Mouse (Mus musculus): ENCODE results near the gene Nfkbil1. TPM values are rescaled to one million over a fixed set of nuclear protein-coding genes. Genes with fewer than 3 reads are reported as not detected.
A peak's percentile ranks its signal among the peaks of the same experiment; 100 is the strongest.

Gene Nfkbil1
- polyA plus RNA-seq (2015; fragmentation: Nextera tagmentation; extraction: Ambion mirVana): 11.8 and 12.7 TPM in 2 replicates

DNA sequence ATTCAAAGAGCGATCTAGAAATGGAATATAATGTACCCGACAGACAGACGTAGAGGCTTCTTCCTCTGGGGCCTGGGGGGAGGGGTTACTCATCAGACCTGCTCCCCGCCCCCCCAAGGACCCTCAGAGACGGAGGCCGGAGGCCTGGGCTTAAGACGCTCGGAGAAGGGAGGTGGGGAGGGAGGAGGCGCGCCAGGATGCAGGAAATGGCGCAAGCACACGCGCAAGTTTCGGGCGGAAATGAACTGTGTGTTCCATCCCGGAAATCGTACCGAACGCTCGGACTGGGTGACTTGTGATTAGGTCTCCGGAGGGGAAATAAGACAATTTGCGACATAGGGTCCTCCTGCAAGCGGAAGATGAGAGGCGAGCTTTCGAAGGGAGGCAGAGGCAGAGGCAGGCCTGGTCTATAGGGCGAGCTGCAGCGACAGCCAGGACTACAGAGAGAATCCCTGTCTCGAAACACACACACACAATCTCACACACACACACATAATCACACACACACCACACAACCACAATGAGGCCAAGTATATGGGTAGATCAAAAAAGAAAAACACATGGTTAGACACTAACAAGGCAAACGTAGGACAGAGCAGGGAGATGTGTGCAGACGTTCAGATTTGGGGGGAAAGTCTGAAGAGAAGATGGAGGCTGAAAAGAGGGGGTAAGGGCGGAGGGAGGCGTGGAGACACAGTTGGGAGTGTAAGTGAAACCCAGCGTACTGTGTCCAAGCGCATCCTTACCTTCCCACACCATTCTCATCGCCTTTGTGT, at the start of gene Nfkbil1:
Gene Nfkbil1, minus strand, starts transcription at position 179 of the 776 bp plus-strand sequence.
- peak within 1 kb of the TSS; percentile 57 for H3K4me3 ChIP-seq (replicated peaks)
- H3K9ac ChIP-seq: peak within 1 kb of the TSS; percentile 76
- 0% methylated on average over 35 of the region's 35 CpGs for WGBS
- no peaks in the 10 kb centered on the region for H3K9me3 ChIP-seq (replicated peaks)
- peak; percentile 87 for ATAC-seq (ENCODE audit: insufficient number of reproducible peaks, low FRiP score, low TSS enrichment, low read depth)
- peak within 1 kb of the TSS; percentile 95 for H3K27ac ChIP-seq (replicated peaks)
- H3K27me3 ChIP-seq: no peaks in the 10 kb centered on the region
- peaks cover 50% of the 10 kb centered on the region for H3K4me1 ChIP-seq
- peaks cover 9% of the 10 kb centered on the region; the same call in 1 of the 2 replicates for H3K36me3 ChIP-seq
- H3K4me2 ChIP-seq (replicated peaks): peak within 1 kb of the TSS; percentile 86

DNA sequence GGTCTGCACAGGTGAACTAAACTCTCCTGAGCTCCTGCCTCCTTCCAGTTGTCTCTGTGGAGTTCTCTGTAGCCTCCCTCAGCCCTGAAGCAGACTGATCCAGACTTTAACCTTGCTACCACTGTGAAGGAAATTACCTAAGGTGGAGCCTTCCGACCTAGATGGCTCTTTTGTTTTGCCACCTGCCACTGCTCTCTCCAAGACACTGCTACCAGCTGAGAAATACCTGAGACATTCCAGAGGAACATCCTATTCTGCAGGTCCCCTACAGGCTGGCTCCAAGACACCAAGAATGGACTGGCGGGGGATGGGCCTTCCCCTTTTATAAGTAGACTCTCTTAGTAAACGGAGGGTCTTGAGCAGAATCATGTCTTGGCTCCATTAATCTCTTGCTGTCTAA, 44.7 kb upstream of the Nfkbil1 start:
- no peaks in the 10 kb centered on the region for H3K9me3 ChIP-seq (replicated peaks)
- H3K27ac ChIP-seq (replicated peaks): no peak overlapping the region
- H3K4me2 ChIP-seq (replicated peaks): no peak overlapping the region
- no peaks in the 10 kb centered on the region for H3K36me3 ChIP-seq
- H3K4me3 ChIP-seq (replicated peaks): no peak overlapping the region
- H3K27me3 ChIP-seq: peaks cover 19% of the 10 kb centered on the region
- H3K9ac ChIP-seq: no peak overlapping the region
- WGBS: 63% methylated on average over 3 of the region's 3 CpGs
- H3K4me1 ChIP-seq: no peaks in the 10 kb centered on the region
- no peak for ATAC-seq (ENCODE audit: insufficient number of reproducible peaks, low FRiP score, low TSS enrichment, low read depth)

DNA sequence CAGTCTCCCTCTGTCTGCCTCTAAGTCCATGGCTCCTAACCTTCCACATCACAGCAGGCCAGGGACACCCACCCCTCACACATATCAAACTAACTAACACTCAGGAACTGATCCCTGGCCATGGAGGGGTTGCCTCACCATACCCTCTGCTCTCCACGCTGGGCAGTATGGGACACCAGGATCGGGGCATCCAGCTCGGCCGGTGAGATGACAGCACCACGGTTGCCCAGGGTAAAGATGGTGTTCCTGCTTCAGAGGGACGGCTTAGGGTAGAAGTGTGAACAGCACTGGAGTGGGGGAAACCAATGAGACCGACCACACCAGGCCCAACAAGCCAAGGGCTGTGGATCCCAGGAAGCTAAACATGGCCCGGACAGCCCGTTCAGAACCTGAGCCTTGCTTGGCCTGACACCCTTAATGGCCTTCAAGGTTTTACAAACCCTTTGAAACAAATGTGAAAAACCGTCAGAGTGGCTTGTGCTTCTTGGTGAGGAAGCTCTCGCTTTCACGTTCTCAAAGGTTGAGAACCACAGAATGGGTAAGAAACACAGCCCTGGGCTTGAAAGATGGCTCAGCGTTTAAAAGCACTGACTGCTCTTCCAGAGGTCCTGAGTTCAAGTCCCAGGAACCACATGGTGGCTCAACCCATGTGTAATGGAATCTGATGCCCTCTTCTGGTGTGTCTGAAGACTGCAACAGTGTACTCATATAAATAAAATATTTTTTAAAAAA, 43.5 kb upstream of the Nfkbil1 start:
- 84% methylated on average over 13 of the region's 13 CpGs for WGBS
- Histone ChIP-seq H3K36me3 (no peaks in the 10 kb centered on the region), H3K4me3 (replicated peaks) (no peak overlapping the region), H3K9ac (no peak overlapping the region), H3K4me2 (replicated peaks) (no peak overlapping the region), H3K4me1 (no peaks in the 10 kb centered on the region), H3K9me3 (replicated peaks) (no peaks in the 10 kb centered on the region), H3K27me3 (peaks cover 23% of the 10 kb centered on the region), H3K27ac (replicated peaks) (no peak overlapping the region)
- ATAC-seq (ENCODE audit: insufficient number of reproducible peaks, low FRiP score, low TSS enrichment, low read depth): no peak

DNA sequence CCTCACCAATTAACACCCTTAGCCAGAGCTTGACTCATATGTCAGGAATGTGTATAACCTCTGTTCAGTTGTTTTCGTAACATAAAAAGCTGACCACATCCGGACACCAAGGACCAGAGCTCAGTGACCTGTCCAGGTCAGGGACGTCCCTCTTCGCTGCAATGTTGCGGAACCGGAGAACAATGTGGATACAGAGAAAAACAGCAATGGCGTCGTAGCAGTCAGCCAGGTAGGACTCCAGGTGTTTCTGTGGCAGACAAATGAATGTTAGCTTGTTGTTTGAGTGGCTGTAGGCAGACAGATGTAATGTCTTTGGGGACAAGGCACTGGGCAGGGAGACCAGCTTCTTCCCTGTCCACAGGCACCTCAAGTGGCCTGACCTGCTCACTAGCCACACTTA, 42.5 kb upstream of the Nfkbil1 start:
- Histone ChIP-seq H3K36me3 (no peaks in the 10 kb centered on the region), H3K27me3 (peaks cover 23% of the 10 kb centered on the region), H3K4me1 (no peaks in the 10 kb centered on the region), H3K4me3 (replicated peaks) (no peak overlapping the region), H3K27ac (replicated peaks) (no peak overlapping the region), H3K4me2 (replicated peaks) (no peak overlapping the region), H3K9ac (no peak overlapping the region), H3K9me3 (replicated peaks) (no peaks in the 10 kb centered on the region)
- ATAC-seq (ENCODE audit: insufficient number of reproducible peaks, low FRiP score, low TSS enrichment, low read depth): no peak
- WGBS: 81% methylated on average over 8 of the region's 8 CpGs

DNA sequence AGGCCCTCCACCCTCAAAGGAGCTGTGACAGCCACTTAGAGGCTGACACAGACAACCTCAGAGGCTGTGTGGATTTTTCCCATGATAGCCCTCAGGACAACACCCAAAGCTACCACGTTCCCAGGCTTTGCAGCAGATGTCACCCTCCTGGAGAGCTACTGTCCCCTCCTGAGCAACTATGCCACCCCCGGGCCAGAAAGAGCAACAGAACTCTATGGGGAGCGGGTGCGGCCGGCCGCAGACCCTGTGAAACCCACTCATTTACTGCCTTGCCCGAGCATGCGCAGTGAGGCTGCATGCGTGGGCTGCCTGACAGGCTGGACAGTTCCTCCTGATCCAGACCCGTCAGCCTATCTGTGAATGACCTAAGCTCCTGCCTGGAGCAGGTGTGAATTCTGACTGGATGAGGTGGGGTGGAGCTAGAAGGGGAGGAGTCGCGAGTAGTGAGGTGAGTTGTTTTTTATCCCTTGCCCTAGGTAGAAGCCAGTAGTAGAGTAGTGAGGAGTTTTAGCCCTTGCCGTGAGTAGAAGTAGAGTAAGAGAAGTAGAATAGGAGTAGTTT, 40.8 kb upstream of the Nfkbil1 start:
- Histone ChIP-seq H3K36me3 (no peaks in the 10 kb centered on the region), H3K4me2 (replicated peaks) (no peak overlapping the region), H3K9me3 (replicated peaks) (no peaks in the 10 kb centered on the region), H3K27me3 (peaks cover 23% of the 10 kb centered on the region), H3K9ac (no peak overlapping the region), H3K4me1 (no peaks in the 10 kb centered on the region), H3K4me3 (replicated peaks) (no peak overlapping the region), H3K27ac (replicated peaks) (no peak overlapping the region)
- WGBS: 16% methylated on average over 13 of the region's 13 CpGs
- no peak for ATAC-seq (ENCODE audit: insufficient number of reproducible peaks, low FRiP score, low TSS enrichment, low read depth)

DNA sequence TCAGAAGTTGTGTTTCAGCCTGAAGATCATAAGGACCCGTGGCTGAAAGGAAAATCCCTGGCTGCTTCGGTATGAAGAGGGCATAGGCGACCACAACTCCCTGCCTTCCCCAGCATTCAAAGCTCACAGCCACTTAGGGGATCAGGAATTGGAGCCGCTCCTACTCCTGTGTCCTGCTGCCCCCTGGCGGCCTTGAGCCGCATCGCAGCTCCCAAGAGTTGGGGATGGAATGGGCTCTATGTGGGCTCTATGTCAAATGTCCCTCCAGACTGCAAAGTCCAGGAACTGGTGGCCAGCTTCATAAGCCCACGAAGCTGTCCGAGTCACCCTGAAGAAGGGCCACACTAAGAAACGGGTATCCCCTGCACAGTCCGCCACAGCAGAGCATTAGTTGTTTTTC, 39.2 kb upstream of the Nfkbil1 start:
- Histone ChIP-seq H3K27me3 (peaks cover 23% of the 10 kb centered on the region), H3K4me1 (no peaks in the 10 kb centered on the region), H3K27ac (replicated peaks) (no peak overlapping the region), H3K9ac (no peak overlapping the region; the same call in 1 of the 2 replicates), H3K4me3 (replicated peaks) (no peak overlapping the region), H3K4me2 (replicated peaks) (no peak overlapping the region), H3K9me3 (replicated peaks) (no peaks in the 10 kb centered on the region), H3K36me3 (no peaks in the 10 kb centered on the region)
- ATAC-seq (ENCODE audit: insufficient number of reproducible peaks, low FRiP score, low TSS enrichment, low read depth): peak; percentile 57; the same call in 1 of the 2 replicates
- WGBS: 5% methylated on average over 11 of the region's 11 CpGs

DNA sequence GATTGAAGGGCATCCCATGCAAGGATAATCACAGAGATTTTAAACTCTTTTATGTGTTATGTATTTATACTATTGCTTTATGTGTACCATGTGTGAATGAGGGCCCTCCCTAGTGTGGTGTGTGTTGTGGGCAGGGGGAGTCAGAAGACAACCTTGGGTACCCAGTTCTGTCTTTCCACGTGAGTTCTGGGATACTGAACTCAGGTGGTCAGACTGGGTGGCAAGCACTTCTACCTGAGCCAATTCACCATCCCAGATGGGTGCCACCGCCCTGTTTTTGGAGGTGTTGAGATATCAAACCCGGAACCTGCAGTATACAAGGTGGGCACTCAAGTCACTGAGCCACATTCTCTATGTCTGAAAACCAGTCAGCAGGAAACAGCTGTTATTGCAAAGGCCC, 36.7 kb upstream of the Nfkbil1 start:
- Histone ChIP-seq H3K36me3 (no peaks in the 10 kb centered on the region), H3K4me2 (replicated peaks) (no peak overlapping the region), H3K4me1 (no peaks in the 10 kb centered on the region), H3K9me3 (replicated peaks) (no peaks in the 10 kb centered on the region), H3K27ac (replicated peaks) (no peak overlapping the region), H3K9ac (no peak overlapping the region), H3K4me3 (replicated peaks) (no peak overlapping the region), H3K27me3 (peaks cover 23% of the 10 kb centered on the region)
- 71% methylated on average over 3 of the region's 3 CpGs for whole genome bisulfite sequencing
- ATAC-seq (ENCODE audit: insufficient number of reproducible peaks, low FRiP score, low TSS enrichment, low read depth): no peak

DNA sequence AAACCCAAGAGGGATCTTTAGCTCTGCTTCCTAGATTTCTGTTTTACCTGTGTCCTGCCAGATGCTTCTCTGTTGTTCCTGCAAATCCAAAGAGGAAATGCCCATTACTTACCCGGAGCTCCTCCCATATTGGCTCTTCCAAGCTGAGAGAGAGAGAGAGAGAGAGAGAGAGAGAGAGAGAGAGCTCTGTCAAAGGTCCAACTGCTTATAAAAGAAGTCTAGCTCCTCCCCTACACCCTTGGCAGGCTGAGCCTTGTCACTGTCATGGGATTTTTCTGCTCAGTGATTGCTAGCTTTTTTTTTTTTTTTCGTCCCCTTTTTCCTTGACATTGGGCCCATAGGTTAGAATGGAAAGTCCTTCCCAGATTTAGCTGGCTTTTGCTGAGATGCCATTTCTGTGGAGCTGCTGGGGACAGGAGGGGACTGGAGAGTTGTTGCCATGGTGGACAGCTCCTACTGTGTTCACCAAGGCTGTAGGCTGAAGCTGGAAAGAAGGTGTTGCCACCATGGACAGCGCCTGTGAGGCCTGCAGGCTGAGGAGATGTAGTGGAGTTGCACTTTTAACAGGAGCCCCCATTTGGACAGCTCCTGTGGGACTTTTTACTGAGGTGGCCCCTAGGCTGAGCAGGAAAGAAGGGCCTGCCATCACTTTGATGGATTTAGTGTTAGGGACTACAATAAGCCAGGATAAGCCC, 34.2 kb upstream of the Nfkbil1 start:
- Histone ChIP-seq H3K36me3 (no peaks in the 10 kb centered on the region), H3K27me3 (peaks cover 16% of the 10 kb centered on the region), H3K4me1 (no peaks in the 10 kb centered on the region), H3K9ac (no peak overlapping the region), H3K9me3 (replicated peaks) (no peaks in the 10 kb centered on the region), H3K27ac (replicated peaks) (no peak overlapping the region), H3K4me3 (replicated peaks) (no peak overlapping the region), H3K4me2 (replicated peaks) (no peak overlapping the region)
- WGBS: 28% methylated on average over 3 of the region's 3 CpGs
- ATAC-seq (ENCODE audit: insufficient number of reproducible peaks, low FRiP score, low TSS enrichment, low read depth): peak; percentile 29; the same call in 1 of the 2 replicates

DNA sequence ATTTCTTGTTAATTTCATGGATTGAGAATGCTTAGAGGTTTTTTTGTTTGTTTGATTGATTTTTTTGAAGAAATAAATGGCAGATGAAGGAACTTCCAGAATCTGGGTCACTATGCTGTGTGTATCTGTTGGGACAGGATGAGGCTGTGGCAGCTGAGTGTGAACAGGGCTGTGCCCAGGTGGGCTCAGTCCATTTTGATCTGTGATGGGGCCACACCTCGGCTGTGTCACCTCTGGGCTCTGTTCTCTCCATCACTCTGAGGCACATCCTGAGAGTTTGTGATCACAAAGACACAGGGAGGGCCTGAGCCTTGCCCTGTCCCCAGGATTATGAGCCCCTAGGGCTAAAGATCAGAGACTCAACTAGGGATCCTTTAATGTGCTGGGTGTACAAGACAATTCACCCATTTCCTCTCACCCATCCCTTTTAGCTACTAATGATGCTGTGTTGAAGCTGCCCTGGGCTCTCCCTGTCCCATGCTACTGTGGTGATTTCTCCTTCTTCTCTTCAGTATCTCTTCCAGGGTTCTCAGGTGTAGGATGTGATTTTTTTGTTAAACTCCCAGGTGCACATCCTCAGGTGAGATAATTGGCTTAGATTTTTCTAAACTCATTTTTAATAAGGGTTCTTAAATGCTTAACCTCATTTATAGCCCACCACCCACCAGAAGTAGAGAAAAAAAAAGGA, 32.0 kb upstream of the Nfkbil1 start:
- Histone ChIP-seq H3K9ac (no peak overlapping the region), H3K27me3 (peaks cover 27% of the 10 kb centered on the region), H3K4me1 (peaks cover 15% of the 10 kb centered on the region), H3K27ac (replicated peaks) (no peak overlapping the region), H3K9me3 (replicated peaks) (no peaks in the 10 kb centered on the region), H3K36me3 (no peaks in the 10 kb centered on the region), H3K4me3 (replicated peaks) (no peak overlapping the region), H3K4me2 (replicated peaks) (no peak overlapping the region)
- no peak for ATAC-seq (ENCODE audit: insufficient number of reproducible peaks, low FRiP score, low TSS enrichment, low read depth)
- WGBS: 83% methylated on average over 1 of the region's 1 CpGs

DNA sequence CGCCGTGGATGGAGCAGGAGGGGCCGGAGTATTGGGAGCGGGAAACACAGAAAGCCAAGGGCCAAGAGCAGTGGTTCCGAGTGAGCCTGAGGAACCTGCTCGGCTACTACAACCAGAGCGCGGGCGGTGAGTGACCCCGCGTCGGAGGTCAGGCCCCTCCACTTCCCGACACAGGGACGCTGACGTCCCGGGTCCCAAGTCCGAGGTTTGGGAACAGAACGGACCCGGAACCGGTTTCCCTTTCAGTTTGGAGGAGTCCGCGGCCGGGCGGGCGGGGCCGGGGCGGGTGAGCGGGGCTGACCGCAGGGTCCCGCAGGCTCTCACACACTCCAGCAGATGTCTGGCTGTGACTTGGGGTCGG, 27.9 kb upstream of the Nfkbil1 start:
- ATAC-seq (ENCODE audit: insufficient number of reproducible peaks, low FRiP score, low TSS enrichment, low read depth): peak; percentile 24; the same call in 1 of the 2 replicates
- Histone ChIP-seq H3K4me3 (replicated peaks) (peak overlapping the region; percentile 67), H3K36me3 (no peaks in the 10 kb centered on the region), H3K27me3 (peaks cover 40% of the 10 kb centered on the region), H3K9me3 (replicated peaks) (no peaks in the 10 kb centered on the region), H3K9ac (0 out of 2 replicates have a peak overlapping the region, but pooled peaks have one; percentile 46), H3K27ac (replicated peaks) (no peak overlapping the region), H3K4me2 (replicated peaks) (peak overlapping the region; percentile 100), H3K4me1 (peaks cover 16% of the 10 kb centered on the region)
- WGBS: 0% methylated on average over 29 of the region's 31 CpGs
